Mouse (Mus musculus): ENCODE data around the gene Foxk2.
"Not testable (repeated sequence)": the region's sequence is repeated elsewhere in the genome, so short reads cannot be mapped to it uniquely, and the experiment has no call there.

The Foxk2 gene

GRCm38 (mm10) chr11:121278011-121278410 is 18.2 kb downstream of the Foxk2 start:
- DNase-seq (ENCODE audit: low read depth, low spot score): no peak

- DNase-seq (ENCODE audit: low read depth, low spot score): no peak
Observed at GRCm38 (mm10) chr11:121282911-121283310, 23.1 kb downstream of the Foxk2 start.

- no peak for DNase-seq (ENCODE audit: low read depth, low spot score)
Observed at GRCm38 (mm10) chr11:121289859-121290258, 30.1 kb downstream of the Foxk2 start.

- DNase-seq (ENCODE audit: low read depth, low spot score): no peak
Observed at GRCm38 (mm10) chr11:121294771-121295170, 35.0 kb downstream of the Foxk2 start.

- DNase-seq (ENCODE audit: low read depth, low spot score): no peak
Observed at GRCm38 (mm10) chr11:121298493-121298892, 38.7 kb downstream of the Foxk2 start.

- no peak for DNase-seq (ENCODE audit: low read depth, low spot score)
Observed at GRCm38 (mm10) chr11:121300265-121300664, 40.5 kb downstream of the Foxk2 start.

- no peak for DNase-seq (ENCODE audit: low read depth, low spot score)
Observed at GRCm38 (mm10) chr11:121305371-121305770, 45.6 kb downstream of the Foxk2 start.

- DNase-seq (ENCODE audit: low read depth, low spot score): no peak
Observed at GRCm38 (mm10) chr11:121306608-121307007, 46.8 kb downstream of the Foxk2 start.

- DNase-seq (ENCODE audit: low read depth, low spot score): not testable (repeated sequence)
Observed at GRCm38 (mm10) chr11:121307712-121308111, 47.9 kb downstream of the Foxk2 start.

- DNase-seq (ENCODE audit: low read depth, low spot score): no peak
Observed at GRCm38 (mm10) chr11:121326034-121326433, 66.2 kb downstream of the Foxk2 start.

GRCm38 (mm10) chr11:121326681-121327080 is 66.9 kb downstream of the Foxk2 start:
- no peak for DNase-seq (ENCODE audit: low read depth, low spot score)

GRCm38 (mm10) chr11:121328206-121328605 is 68.4 kb downstream of the Foxk2 start:
- no peak for DNase-seq (ENCODE audit: low read depth, low spot score)

GRCm38 (mm10) chr11:121328619-121329018 is 68.8 kb downstream of the Foxk2 start:
- DNase-seq (ENCODE audit: low read depth, low spot score): no peak

GRCm38 (mm10) chr11:121331641-121332040 is 71.9 kb downstream of the Foxk2 start:
- no peak for DNase-seq (ENCODE audit: low read depth, low spot score)

- no peak for DNase-seq (ENCODE audit: low read depth, low spot score)
Observed at GRCm38 (mm10) chr11:121339647-121340046, 79.9 kb downstream of the Foxk2 start.

- no peak for DNase-seq (ENCODE audit: low read depth, low spot score)
Observed at GRCm38 (mm10) chr11:121340287-121340686, 80.5 kb downstream of the Foxk2 start.

GRCm38 (mm10) chr11:121342423-121342822 is 82.6 kb downstream of the Foxk2 start:
- not testable (repeated sequence) for DNase-seq (ENCODE audit: low read depth, low spot score)

- no peak for DNase-seq (ENCODE audit: low read depth, low spot score)
Observed at GRCm38 (mm10) chr11:121347036-121347435, 87.2 kb downstream of the Foxk2 start.

GRCm38 (mm10) chr11:121348166-121348565 is 88.4 kb downstream of the Foxk2 start:
- DNase-seq (ENCODE audit: low read depth, low spot score): no peak

- DNase-seq (ENCODE audit: low read depth, low spot score): not testable (repeated sequence)
Observed at GRCm38 (mm10) chr11:121348727-121349126, 88.9 kb downstream of the Foxk2 start.

GRCm38 (mm10) chr11:121353326-121354090 is 93.7 kb downstream of the Foxk2 start:
- no peak for DNase-seq (ENCODE audit: low read depth, low spot score)

- peak; percentile 99 for DNase-seq (ENCODE audit: low read depth, low spot score)
Observed at GRCm38 (mm10) chr11:121354091-121354707, 94.4 kb downstream of the Foxk2 start, which contains the start of gene Wdr45b. Gene Wdr45b (minus strand): TSS chr11:121354445.

All from forelimb bud, embryonic 11.5 days (tissue).